Mouse (Mus musculus) cerebellum, adult 2 months (tissue): ENCODE measurements around the gene Ppp2r3a.

Experiments used
- CTCF ChIP-seq: fragments of 200-500 bp; IDR thresholded peaks from 2 replicates; pipeline ENCODE4 v1.5.1; 2011; ENCODE audit warnings: low read depth, mild to moderate bottlenecking, control low read depth, low read length, moderate library complexity, borderline replicate concordance; ENCODE audit not compliant: insufficient read depth
- POLR2A ChIP-seq: fragments of 200-500 bp; IDR thresholded peaks from 2 replicates; pipeline ENCODE4 v1.6.1; 2011; ENCODE audit warnings: low read length, control low read depth, borderline replicate concordance; ENCODE audit not compliant: insufficient read depth

- TF ChIP-seq POLR2A (no peak), CTCF (no peak)
Observed at GRCm38 (mm10) chr9:101104931-101105330, 146.7 kb downstream of the Ppp2r3a start.
